Mouse (Mus musculus) heart, adult 18-20 months (tissue): Measurements from ENCODE around the gene Tmem88b. TPM values are rescaled to one million over a fixed set of nuclear protein-coding genes. Genes with fewer than 3 reads are reported as not detected.

Source experiments
- microRNA-seq, 2 experiments: library from miRNA; unstranded; fragments of <30 nt; microRNA quantifications; one replicate each; pipeline ENCODE4 v1.2.0; 2022
- total RNA-seq, 2 experiments: library from RNA; stranded (reverse); gene quantifications; 2 replicates each; pipeline ENCODE4 v1.2.3; 2021

The Tmem88b gene
- total RNA-seq, 2 experiments from 2014 or later = 0.42 to 0.85 TPM

Small RNA genes within 50 kb of the gene (microRNA-seq; reads per million reads assigned to microRNA genes)
- gene Gm27743 = 0 reads per million in 2 experiments

Other genes with a start within 250 kb of the Tmem88b start
- gene Nadk, start 223.5 kb downstream of the Tmem88b start, total RNA-seq = 10 to 100 TPM; 30.6 to 32.5 TPM
- gene Slc35e2, start 184.5 kb downstream of the Tmem88b start, total RNA-seq = 1 to 10 TPM; 9.0 TPM
- gene Cdk11b, start 161.0 kb downstream of the Tmem88b start, total RNA-seq = 10 to 100 TPM; 26.4 to 26.7 TPM
- gene Gm10563, start 140.5 kb downstream of the Tmem88b start, total RNA-seq = not detected
- gene Mmp23, start 132.5 kb downstream of the Tmem88b start, total RNA-seq = 1 to 10 TPM; 7.0 to 7.2 TPM
- 10 to 100 TPM; 24.1 to 24.7 TPM for gene Mib2, start 116.7 kb downstream of the Tmem88b start, total RNA-seq
- gene Fndc10, start 91.5 kb downstream of the Tmem88b start, total RNA-seq = 1 to 10 TPM; 1.1 to 1.8 TPM
- 10 to 100 TPM; 42.9 to 50.7 TPM for gene Ssu72, start 81.1 kb downstream of the Tmem88b start, total RNA-seq
- under 1 TPM; 0.25 to 0.39 TPM for gene Tmem240, start 51.1 kb downstream of the Tmem88b start, total RNA-seq
- gene Atad3a, start 24.8 kb downstream of the Tmem88b start, total RNA-seq = 10 to 100 TPM; 44.6 to 44.8 TPM
- 10 to 100 TPM in 1 of 2 experiments, 1 to 10 TPM in 1; 7.1 to 14.6 TPM for gene Vwa1, start 11.2 kb downstream of the Tmem88b start, total RNA-seq
- gene Ankrd65, start 4.6 kb upstream of the Tmem88b start, total RNA-seq = not detected
- 10 to 100 TPM; 76.7 to 79.8 TPM for gene Mrpl20, start 17.0 kb upstream of the Tmem88b start, total RNA-seq
- gene Ccnl2, start 26.6 kb upstream of the Tmem88b start, total RNA-seq = 10 to 100 TPM; 17.9 to 25.7 TPM
- 100 to 1,000 TPM; 106 to 108 TPM for gene Aurkaip1, start 45.4 kb upstream of the Tmem88b start, total RNA-seq
- 10 to 100 TPM; 22.0 to 26.6 TPM for gene Mxra8, start 53.8 kb upstream of the Tmem88b start, total RNA-seq
- gene Dvl1, start 61.5 kb upstream of the Tmem88b start, total RNA-seq = 10 to 100 TPM; 45.0 to 51.5 TPM
- under 1 TPM; 0.22 to 0.23 TPM for gene Tas1r3, start 77.5 kb upstream of the Tmem88b start, total RNA-seq
- 1 to 10 TPM; 6.2 to 8.0 TPM for gene Cptp, start 83.6 kb upstream of the Tmem88b start, total RNA-seq
- gene Ints11, start 83.7 kb upstream of the Tmem88b start, total RNA-seq = 10 to 100 TPM; 14.7 to 14.9 TPM
- 10 to 100 TPM; 10.4 to 12.8 TPM for gene Pusl1, start 105.9 kb upstream of the Tmem88b start, total RNA-seq
- gene Acap3, start 105.9 kb upstream of the Tmem88b start, total RNA-seq = 1 to 10 TPM; 8.6 to 8.8 TPM
- gene Ube2j2, start 158.0 kb upstream of the Tmem88b start, total RNA-seq = 10 to 100 TPM; 53.0 to 55.9 TPM
- gene C1qtnf12, start 176.4 kb upstream of the Tmem88b start, total RNA-seq = 10 to 100 TPM; 17.0 to 22.4 TPM
- gene B3galt6, start 206.8 kb upstream of the Tmem88b start, total RNA-seq = 1 to 10 TPM; 2.7 to 3.1 TPM
- gene Sdf4, start 207.0 kb upstream of the Tmem88b start, total RNA-seq = 10 to 100 TPM; 82.1 to 89.0 TPM
- gene Tnfrsf4, start 228.0 kb upstream of the Tmem88b start, total RNA-seq = 1 to 10 TPM in 1 of 2 experiments, under 1 TPM in 1; 0.25 to 1.0 TPM
- under 1 TPM; 0.45 to 0.49 TPM for gene Tnfrsf18, start 240.3 kb upstream of the Tmem88b start, total RNA-seq